ENCODE assay signal across 10 mouse cellular contexts in genomic region chr7:113607928-113608327, GRCm38 (mm10).
DNase-seq lines count a peak whose midpoint lies in the region; ATAC-seq and TF ChIP-seq lines count a peak whose summit lies in the region.
"Had no signal": no experiment of that assay in that cellular context is flagged by ENCODE, and none has a peak within 500 bp of the region (broad histone marks: within the 10 kb centered on the region; RNA-seq: fewer than 3 reads in every experiment).

No protein-coding gene starts in this region.

- H3K9me3 ChIP-seq in lung, embryonic 14.5 days (ENCODE audit: low read depth, low read length) = no peaks in the 10 kb centered on the region
- H3K9me3 ChIP-seq in heart, embryonic 16.5 days (replicated peaks; ENCODE audit: control insufficient read depth, low read length) = no peaks in the 10 kb centered on the region
- 0 out of 2 replicates have a peak, but pooled peaks cover 5% of the 10 kb centered on the region for H3K9me3 ChIP-seq in stomach, embryonic 16.5 days (replicated peaks; ENCODE audit: control insufficient read depth, low read length)
- H3K9me3 ChIP-seq: limb, embryonic 12.5 days; stomach, embryonic 15.5 days had no signal

- H3K27ac ChIP-seq in lung, embryonic 14.5 days (ENCODE audit: low read depth) = no peak overlapping the region
- H3K27ac ChIP-seq in heart, embryonic 16.5 days (ENCODE audit: low read length) = no peak overlapping the region
- H3K27ac ChIP-seq in stomach, embryonic 16.5 days (ENCODE audit: low read length) = no peak overlapping the region
- H3K27ac ChIP-seq: limb, embryonic 12.5 days; stomach, embryonic 15.5 days had no signal

- intact Hi-C loops in left cerebral cortex, postnatal 4 days (cut with DNase I) = loop anchor here (2.0 kb wide), 1 partner anchor 413 kb away; no protein-coding TSS in a partner anchor
- intact Hi-C loops in gastrocnemius, postnatal 14 days (cut with DNase I; ENCODE audit: low total_unique reads) = loop anchor here (10.0 kb wide), 1 partner anchor 407 kb away; no protein-coding TSS in a partner anchor

- peak; percentile 54; the same call in 1 of the 2 replicates for ATAC-seq in lung, embryonic 14.5 days (ENCODE audit: insufficient read depth)
- ATAC-seq in heart, embryonic 16.5 days (replicated peaks; ENCODE audit: extremely low read depth, insufficient read depth, low FRiP score) = no peak
- 0 out of 2 replicates have a peak, but pooled peaks have one; percentile 29 for ATAC-seq in stomach, embryonic 16.5 days (ENCODE audit: insufficient read depth, low FRiP score)

- peak; percentile 56 for TF ChIP-seq CTCF in lung, embryonic 14.5 days (IDR thresholded peaks at IDR 0.05; ENCODE audit: low read depth)

- no peaks in the 10 kb centered on the region for H3K4me1 ChIP-seq in lung, embryonic 14.5 days (ENCODE audit: insufficient read depth)
- peaks cover 4% of the 10 kb centered on the region; the same call in 1 of the 2 replicates for H3K4me1 ChIP-seq in heart, embryonic 16.5 days (ENCODE audit: control insufficient read depth, insufficient read depth, low read length)
- H3K4me1 ChIP-seq in stomach, embryonic 16.5 days (ENCODE audit: control insufficient read depth, insufficient read depth, low read length) = no peaks in the 10 kb centered on the region
- H3K4me1 ChIP-seq: limb, embryonic 12.5 days; stomach, embryonic 15.5 days had no signal

- no peak overlapping the region for H3K4me3 ChIP-seq in lung, embryonic 14.5 days (ENCODE audit: low read depth, low read length)
- H3K4me3 ChIP-seq in heart, embryonic 16.5 days (ENCODE audit: low read length) = no peak overlapping the region
- H3K4me3 ChIP-seq in stomach, embryonic 16.5 days (replicated peaks; ENCODE audit: low read length) = no peak overlapping the region
- H3K4me3 ChIP-seq: limb, embryonic 12.5 days; stomach, embryonic 15.5 days had no signal

- WGBS in lung, embryonic 14.5 days = 23% methylated on average over 9 of the region's 9 CpGs
- WGBS in heart, embryonic 16.5 days = 33% methylated on average over 9 of the region's 9 CpGs
- WGBS in stomach, embryonic 16.5 days = 31% methylated on average over 9 of the region's 9 CpGs

- H3K36me3 ChIP-seq in lung, embryonic 14.5 days (ENCODE audit: insufficient read depth) = no peaks in the 10 kb centered on the region
- H3K36me3 ChIP-seq in heart, embryonic 16.5 days (ENCODE audit: control insufficient read depth, insufficient read depth) = no peaks in the 10 kb centered on the region
- H3K36me3 ChIP-seq in stomach, embryonic 16.5 days (ENCODE audit: control insufficient read depth, insufficient read depth, low read length) = no peaks in the 10 kb centered on the region
- H3K36me3 ChIP-seq: limb, embryonic 12.5 days; stomach, embryonic 15.5 days had no signal

- H3K27me3 ChIP-seq in lung, embryonic 14.5 days (ENCODE audit: insufficient read depth, low read length) = no peaks in the 10 kb centered on the region
- H3K27me3 ChIP-seq in heart, embryonic 16.5 days (ENCODE audit: control insufficient read depth, insufficient read depth, low read length) = no peaks in the 10 kb centered on the region
- no peaks in the 10 kb centered on the region for H3K27me3 ChIP-seq in stomach, embryonic 16.5 days (ENCODE audit: control insufficient read depth, insufficient read depth, low read length)
- H3K27me3 ChIP-seq: stomach, embryonic 15.5 days had no signal

- no peak overlapping the region for H3K4me2 ChIP-seq in lung, embryonic 14.5 days
- H3K4me2 ChIP-seq in heart, embryonic 16.5 days (ENCODE audit: low read depth, low read length) = peak overlapping the region; percentile 33; the same call in 1 of the 2 replicates
- no peak overlapping the region for H3K4me2 ChIP-seq in stomach, embryonic 16.5 days (ENCODE audit: low read depth, low read length)
- H3K4me2 ChIP-seq: limb, embryonic 12.5 days; stomach, embryonic 15.5 days had no signal

- no peak overlapping the region for H3K9ac ChIP-seq in lung, embryonic 14.5 days
- no peak overlapping the region for H3K9ac ChIP-seq in heart, embryonic 16.5 days (ENCODE audit: low read length)
- no peak overlapping the region for H3K9ac ChIP-seq in stomach, embryonic 16.5 days (ENCODE audit: low read length)
- H3K9ac ChIP-seq: limb, embryonic 12.5 days; stomach, embryonic 15.5 days had no signal

- DNase-seq in lung, embryonic 14.5 days = peak; percentile 34
- DNase-seq in lung, adult 18-20 months = no peak
- peak; percentile 72 to 74 for DNase-seq in cerebellum, postnatal 14 days
- DNase-seq in left cerebral cortex, postnatal 4 days = peak; percentile 73
- DNase-seq in gastrocnemius, postnatal 14 days = no peak
- DNase-seq in natural killer cell, adult 2 months (ENCODE audit: low spot score in 2 of 2) = no peak

Comparison
In these comparisons a context has a peak if more than half of its experiments do, and no peak if none do; other contexts are left out.
1. DNase-seq: peak in lung, embryonic 14.5 days (single experiment), cerebellum, postnatal 14 days (2 of 2) and left cerebral cortex, postnatal 4 days (single experiment); none in lung, adult 18-20 months (0 of 2), gastrocnemius, postnatal 14 days (single experiment) and natural killer cell, adult 2 months (0 of 2).